Mouse (Mus musculus): ENCODE data around the gene Rpf2. TPM values are rescaled to one million over a fixed set of nuclear protein-coding genes. Genes with fewer than 3 reads are reported as not detected.
A peak's percentile ranks its signal among the peaks of the same experiment; 100 is the strongest.

Gene Rpf2
- total and polyA plus RNA-seq, 3 experiments, result 78.2 to 174 (median 101) TPM

DNA sequence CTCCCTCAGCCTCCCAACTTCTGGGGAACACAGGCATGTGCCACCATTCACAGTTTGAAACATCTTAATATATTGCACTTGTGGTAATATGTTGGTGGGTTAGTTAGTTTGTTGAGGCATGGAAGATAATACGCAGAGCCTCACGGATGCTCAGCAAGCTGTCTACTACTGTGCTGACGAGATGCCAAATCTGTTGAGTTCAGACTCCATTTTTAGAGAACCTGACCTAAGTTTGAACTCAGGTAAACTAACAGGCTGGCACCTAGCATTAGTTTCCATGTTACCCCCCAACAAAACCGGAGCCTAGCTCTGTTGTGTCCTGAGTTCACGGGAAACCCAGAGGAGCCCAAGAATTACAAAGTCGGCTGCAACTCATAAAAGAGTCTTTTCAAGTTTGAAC is 51.8 kb downstream of the Rpf2 start:
- in situ Hi-C loops (cut with MboI; ENCODE audit: low pct_ligation_motif_present, low pct_unique_long_range_greater_than_20kb, low sequenced_read_pairs) (no loop called here), dilution Hi-C loops (cut with MboI; ENCODE audit: extremely low pct_ligation_motif_present, extremely low pct_unique_long_range_greater_than_20kb, low sequenced_read_pairs) (no loop called here)
- Histone ChIP-seq H3K4me2 (ENCODE audit: insufficient read depth, low read depth, poor library complexity, severe bottlenecking) (no peak overlapping the region), H3K27me3 (replicated peaks) (no peaks in the 10 kb centered on the region), H3K9me3 (replicated peaks; ENCODE audit: low read length) (no peaks in the 10 kb centered on the region), H3K4me1 (ENCODE audit: control insufficient read depth in 1 of 2, insufficient read depth in 2 of 2) (peaks cover 5 to 12% of the 10 kb centered on the region in 2 experiments; a peak in 3 of 4 replicates), H3K4me3 (replicated peaks in 1 of 3; ENCODE audit: low read depth in 2 of 3, low read length in 2 of 3, poor library complexity in 1 of 3) (no peak overlapping the region), H3K27ac (ENCODE audit: insufficient read depth, low read depth) (no peak overlapping the region), H3K36me3 (replicated peaks in 1 of 2; ENCODE audit: control insufficient read depth in 1 of 2, insufficient read depth in 1 of 2, low read length in 1 of 2) (no peaks in the 10 kb centered on the region), H3K9ac (ENCODE audit: insufficient read depth, low read depth) (no peak overlapping the region), H3K79me2 (replicated peaks; ENCODE audit: control insufficient read depth, extremely low read depth, insufficient read depth, poor library complexity, severe bottlenecking) (no peaks in the 10 kb centered on the region)
- no peak for DNase-seq (ENCODE audit: extremely low read depth)
- TF ChIP-seq TCF12 (IDR thresholded peaks at IDR 0.05; ENCODE audit: low read depth, low read length), result no peak
- no peak for TF ChIP-seq KAT2A (IDR thresholded peaks at IDR 0.05; ENCODE audit: insufficient replicate concordance, low read length)
- no peak for TF ChIP-seq TBP (conservative IDR thresholded peaks at IDR 0.05; ENCODE audit: low read depth, low read length)
- TF ChIP-seq MEF2A (IDR thresholded peaks at IDR 0.05; ENCODE audit: borderline replicate concordance, low read depth, low read length), result no peak
- TF ChIP-seq CHD2 (IDR thresholded peaks at IDR 0.05; ENCODE audit: low read length), result no peak
- no peak for TF ChIP-seq CHD1 (IDR thresholded peaks at IDR 0.05; ENCODE audit: low read depth, low read length)
- TF ChIP-seq POLR2AphosphoS2 (IDR thresholded peaks at IDR 0.05; ENCODE audit: low read depth, low read length), result no peak
- TF ChIP-seq MAFK (IDR thresholded peaks at IDR 0.05; ENCODE audit: insufficient replicate concordance, low read length), result no peak
- TF ChIP-seq NRF1 (IDR thresholded peaks at IDR 0.05; ENCODE audit: low read depth, low read length), result no peak
- no peak for TF ChIP-seq RAD21 (IDR thresholded peaks at IDR 0.05; ENCODE audit: low read depth, low read length)
- no peak for TF ChIP-seq HCFC1 (IDR thresholded peaks at IDR 0.05; ENCODE audit: low read depth, low read length)
- TF ChIP-seq ETS1 (conservative IDR thresholded peaks at IDR 0.05; ENCODE audit: low read depth, low read length), result no peak

DNA sequence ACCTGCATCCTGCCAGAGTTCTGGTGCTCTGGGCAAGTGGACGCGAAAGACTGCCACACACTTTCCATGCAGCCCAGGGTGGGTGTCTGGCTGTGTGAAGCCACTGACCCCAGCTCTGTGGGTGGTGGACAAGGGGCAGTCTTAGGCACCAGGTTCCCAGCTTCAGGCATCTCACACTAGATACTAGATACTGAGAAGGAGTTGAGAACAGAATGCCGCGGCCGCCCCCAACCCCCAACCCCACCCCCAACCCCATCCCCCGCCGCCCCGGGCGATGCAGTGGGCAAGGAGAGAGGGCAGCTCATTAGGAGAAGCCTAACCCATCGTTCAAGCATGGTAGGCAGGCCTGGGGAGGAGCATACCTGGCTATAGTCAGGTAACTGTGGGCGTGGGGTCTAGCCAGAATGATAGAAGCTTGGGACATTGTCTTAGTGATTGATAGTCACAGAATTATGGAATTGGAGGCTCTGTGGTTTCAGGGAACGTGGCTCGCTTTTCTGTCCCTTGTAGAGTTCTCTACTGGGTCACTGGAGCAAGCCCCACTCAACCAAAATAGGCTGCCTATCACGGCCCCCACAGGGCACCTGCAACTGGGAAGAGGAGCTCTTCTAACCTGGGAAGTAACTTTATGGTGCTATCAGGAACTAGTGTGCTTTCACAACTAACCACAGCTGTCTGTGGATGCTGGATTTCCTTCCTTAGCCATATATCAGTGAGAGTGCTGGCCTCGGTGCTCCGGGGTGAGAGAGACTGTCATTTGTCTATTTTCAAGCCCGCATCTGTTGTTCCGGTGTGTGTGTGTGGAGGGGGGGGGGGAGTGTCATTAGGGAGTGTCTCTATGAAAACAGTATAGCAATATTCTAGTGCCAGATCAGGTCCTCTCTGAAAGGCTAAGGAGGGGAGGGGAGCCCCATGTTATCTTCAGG is 54.6 kb downstream of the Rpf2 start:
- peaks cover 5 to 18% of the 10 kb centered on the region in 2 experiments; a peak in 3 of 4 replicates for H3K4me1 ChIP-seq (ENCODE audit: control insufficient read depth in 1 of 2, insufficient read depth in 2 of 2)
- dilution Hi-C loops (cut with MboI; ENCODE audit: extremely low pct_ligation_motif_present, extremely low pct_unique_long_range_greater_than_20kb, low sequenced_read_pairs) (no loop called here), in situ Hi-C loops (cut with MboI; ENCODE audit: low pct_ligation_motif_present, low pct_unique_long_range_greater_than_20kb, low sequenced_read_pairs) (no loop called here)
- H3K36me3 ChIP-seq (replicated peaks in 1 of 2; ENCODE audit: control insufficient read depth in 1 of 2, insufficient read depth in 1 of 2, low read length in 1 of 2), result no peaks in the 10 kb centered on the region
- H3K9me3 ChIP-seq (replicated peaks; ENCODE audit: low read length), result no peaks in the 10 kb centered on the region
- no peak overlapping the region for H3K27ac ChIP-seq (ENCODE audit: insufficient read depth, low read depth)
- H3K4me2 ChIP-seq (ENCODE audit: insufficient read depth, low read depth, poor library complexity, severe bottlenecking), result peak overlapping the region; percentile 94; the same call in 1 of the 2 replicates
- H3K4me3 ChIP-seq (replicated peaks in 1 of 3; ENCODE audit: low read depth in 2 of 3, low read length in 2 of 3, poor library complexity in 1 of 3), result no peak overlapping the region
- TF ChIP-seq TCF12 (IDR thresholded peaks at IDR 0.05; ENCODE audit: low read depth, low read length) (no peak), MAFK (IDR thresholded peaks at IDR 0.05; ENCODE audit: insufficient replicate concordance, low read length) (no peak), ZNF384 (IDR thresholded peaks at IDR 0.05; ENCODE audit: low read depth, low read length) (no peak), GABPA (IDR thresholded peaks at IDR 0.05; ENCODE audit: insufficient replicate concordance, low read depth, low read length) (no peak), SMC3 (IDR thresholded peaks at IDR 0.05; ENCODE audit: low read depth, low read length) (no peak), ZKSCAN1 (IDR thresholded peaks at IDR 0.05; ENCODE audit: borderline replicate concordance, low read depth, low read length) (no peak), MYC (IDR thresholded peaks at IDR 0.05; ENCODE audit: low read depth, low read length) (no peak), ZMIZ1 (IDR thresholded peaks at IDR 0.05; ENCODE audit: low read depth, low read length) (no peak), ETS1 (conservative IDR thresholded peaks at IDR 0.05; ENCODE audit: low read depth, low read length) (no peak), BHLHE40 (IDR thresholded peaks at IDR 0.05; ENCODE audit: low read depth, low read length) (no peak), RCOR1 (conservative IDR thresholded peaks at IDR 0.05; ENCODE audit: low read depth, low read length) (no peak), E2F4 (IDR thresholded peaks at IDR 0.05; ENCODE audit: insufficient replicate concordance, low read depth, low read length) (no peak), MAX (IDR thresholded peaks at IDR 0.05; ENCODE audit: low read length) (no peak)
- no peaks in the 10 kb centered on the region for H3K27me3 ChIP-seq (replicated peaks)
- no peak for DNase-seq (ENCODE audit: extremely low read depth)
- H3K79me2 ChIP-seq (replicated peaks; ENCODE audit: control insufficient read depth, extremely low read depth, insufficient read depth, poor library complexity, severe bottlenecking), result no peaks in the 10 kb centered on the region
- no peak overlapping the region for H3K9ac ChIP-seq (ENCODE audit: insufficient read depth, low read depth)
